Mouse (Mus musculus) neural tube, embryonic 15.5 days (tissue): ENCODE results near the gene Gm44511. TPM values are rescaled to one million over a fixed set of nuclear protein-coding genes. Genes with fewer than 3 reads are reported as not detected.

Experiments used
- ATAC-seq: fragments of 200-750 bp; cut with Nextera tagmentation; 2 replicates; pipeline ENCODE4 v1.8.0; 2017; ENCODE audit warnings: mild to moderate bottlenecking, moderate TSS enrichment, moderate library complexity; ENCODE audit not compliant: low FRiP score
- H3K27ac ChIP-seq: fragments of 300-500 bp; sonication (generic); replicated peaks from 2 replicates; pipeline ENCODE4 v1.5.1; 2015; ENCODE audit warnings: mild to moderate bottlenecking, inconsistent platforms
- H3K27me3 ChIP-seq: fragments of 300-500 bp; sonication (generic); replicated peaks from 2 replicates; pipeline ENCODE4 v1.6.1; 2015; ENCODE audit warnings: inconsistent platforms
- H3K36me3 ChIP-seq: fragments of 300-500 bp; sonication (generic); 2 replicates; pipeline ENCODE4 v1.6.1; 2015; ENCODE audit warnings: inconsistent platforms
- H3K4me1 ChIP-seq: fragments of 300-500 bp; sonication (generic); 2 replicates; pipeline ENCODE4 v1.6.1; 2015; ENCODE audit warnings: inconsistent platforms
- H3K4me2 ChIP-seq: fragments of 300-500 bp; sonication (generic); 2 replicates; pipeline ENCODE4 v1.6.1; 2015; ENCODE audit warnings: inconsistent platforms, mild to moderate bottlenecking, moderate library complexity
- H3K4me3 ChIP-seq: fragments of 300-500 bp; sonication (generic); replicated peaks from 2 replicates; pipeline ENCODE4 v1.5.1; 2015; ENCODE audit warnings: mild to moderate bottlenecking, inconsistent platforms
- H3K9ac ChIP-seq: fragments of 300-500 bp; sonication (generic); replicated peaks from 2 replicates; pipeline ENCODE4 v1.6.1; 2015; ENCODE audit warnings: mild to moderate bottlenecking, inconsistent platforms
- H3K9me3 ChIP-seq: fragments of 300-500 bp; sonication (generic); replicated peaks from 2 replicates; pipeline ENCODE4 v1.6.1; 2016; ENCODE audit warnings: inconsistent platforms
- WGBS: fragments of 180-500 bp; shearing (Covaris S2); methylation state at CpG from one replicate; pipeline ENCODE4 v1.1.7; 2015; ENCODE audit warnings: mixed read lengths; 5-methylcytosine and 5-hydroxymethylcytosine counted together
- polyA plus RNA-seq: library from polyadenylated mRNA; unstranded; fragments of >200 nt; fragmentation: Nextera tagmentation; extraction: Ambion mirVana; gene quantifications from 2 replicates; pipeline ENCODE4 v1.2.1, GENCODE M21; 2015

The Gm44511 gene
- polyA plus RNA-seq: not detected in 2 replicates

GRCm38 (mm10) chr6:128826132-128826531 lies at the start of gene Gm44511, which contains the start of gene Klrb1b:
Gm44511 (minus strand) TSS chr6:128826315.
Klrb1b (minus strand) TSS chr6:128826331.
- 94% methylated on average over 6 of the region's 6 CpGs for WGBS
- Histone ChIP-seq H3K36me3 (no peaks in the 10 kb centered on the region), H3K9ac (no peak within 1 kb of the TSS), H3K4me1 (no peaks in the 10 kb centered on the region), H3K27ac (no peak within 1 kb of the TSS), H3K4me3 (no peak within 1 kb of the TSS), H3K27me3 (no peaks in the 10 kb centered on the region), H3K9me3 (no peaks in the 10 kb centered on the region), H3K4me2 (no peak within 1 kb of the TSS)
- ATAC-seq: no peak

- no peaks in the 10 kb centered on the region for H3K36me3 ChIP-seq
- H3K4me2 ChIP-seq: no peak overlapping the region
- ATAC-seq: no peak
- no peak overlapping the region for H3K4me3 ChIP-seq
- 94% methylated on average over 1 of the region's 1 CpGs for WGBS
- no peaks in the 10 kb centered on the region for H3K9me3 ChIP-seq
- no peaks in the 10 kb centered on the region for H3K4me1 ChIP-seq
- no peak overlapping the region for H3K27ac ChIP-seq
- no peaks in the 10 kb centered on the region for H3K27me3 ChIP-seq
- H3K9ac ChIP-seq: no peak overlapping the region
Observed at GRCm38 (mm10) chr6:128871910-128872610, 45.9 kb upstream of the Gm44511 start.

GRCm38 (mm10) chr6:128868861-128869260 lies 42.7 kb upstream of the Gm44511 start:
- Histone ChIP-seq H3K27ac (no peak overlapping the region), H3K36me3 (no peaks in the 10 kb centered on the region), H3K9ac (no peak overlapping the region), H3K9me3 (no peaks in the 10 kb centered on the region), H3K4me1 (no peaks in the 10 kb centered on the region), H3K27me3 (no peaks in the 10 kb centered on the region), H3K4me2 (no peak overlapping the region), H3K4me3 (no peak overlapping the region)
- ATAC-seq: no peak
- 12% methylated on average over 3 of the region's 3 CpGs for WGBS

GRCm38 (mm10) chr6:128857976-128858375 lies 31.9 kb upstream of the Gm44511 start:
- Histone ChIP-seq H3K36me3 (no peaks in the 10 kb centered on the region), H3K9me3 (no peaks in the 10 kb centered on the region), H3K9ac (no peak overlapping the region), H3K27ac (no peak overlapping the region), H3K4me2 (no peak overlapping the region), H3K4me3 (no peak overlapping the region), H3K27me3 (no peaks in the 10 kb centered on the region), H3K4me1 (0 out of 2 replicates have a peak, but pooled peaks cover 4% of the 10 kb centered on the region)
- WGBS: 91% methylated on average over 2 of the region's 2 CpGs
- ATAC-seq: no peak

GRCm38 (mm10) chr6:128856250-128856649 lies 30.1 kb upstream of the Gm44511 start:
- Histone ChIP-seq H3K9ac (no peak overlapping the region), H3K4me2 (no peak overlapping the region), H3K4me1 (0 out of 2 replicates have a peak, but pooled peaks cover 4% of the 10 kb centered on the region), H3K9me3 (no peaks in the 10 kb centered on the region), H3K27me3 (no peaks in the 10 kb centered on the region), H3K27ac (no peak overlapping the region), H3K4me3 (no peak overlapping the region), H3K36me3 (no peaks in the 10 kb centered on the region)
- ATAC-seq: no peak
- 54% methylated on average over 5 of the region's 5 CpGs for WGBS

GRCm38 (mm10) chr6:128855477-128855876 lies 29.4 kb upstream of the Gm44511 start:
- no peak overlapping the region for H3K4me2 ChIP-seq
- no peaks in the 10 kb centered on the region for H3K36me3 ChIP-seq
- ATAC-seq: no peak
- H3K27ac ChIP-seq: no peak overlapping the region
- no peaks in the 10 kb centered on the region for H3K9me3 ChIP-seq
- 0 out of 2 replicates have a peak, but pooled peaks cover 4% of the 10 kb centered on the region for H3K4me1 ChIP-seq
- H3K9ac ChIP-seq: no peak overlapping the region
- 80% methylated on average over 1 of the region's 1 CpGs for WGBS
- H3K4me3 ChIP-seq: no peak overlapping the region
- H3K27me3 ChIP-seq: no peaks in the 10 kb centered on the region

GRCm38 (mm10) chr6:128854895-128855294 lies 28.8 kb upstream of the Gm44511 start:
- no peak overlapping the region for H3K9ac ChIP-seq
- no peak for ATAC-seq
- H3K4me1 ChIP-seq: 0 out of 2 replicates have a peak, but pooled peaks cover 4% of the 10 kb centered on the region
- H3K27me3 ChIP-seq: no peaks in the 10 kb centered on the region
- no peak overlapping the region for H3K27ac ChIP-seq
- no peaks in the 10 kb centered on the region for H3K9me3 ChIP-seq
- no peaks in the 10 kb centered on the region for H3K36me3 ChIP-seq
- H3K4me3 ChIP-seq: no peak overlapping the region
- WGBS: 94% methylated on average over 3 of the region's 3 CpGs
- H3K4me2 ChIP-seq: no peak overlapping the region

- ATAC-seq: peak; percentile 58; the same call in 1 of the 2 replicates
- no peaks in the 10 kb centered on the region for H3K9me3 ChIP-seq
- peak overlapping the region; percentile 15; the same call in 1 of the 2 replicates for H3K4me2 ChIP-seq
- no peaks in the 10 kb centered on the region for H3K36me3 ChIP-seq
- no peak overlapping the region for H3K27ac ChIP-seq
- H3K4me1 ChIP-seq: 0 out of 2 replicates have a peak, but pooled peaks cover 6% of the 10 kb centered on the region
- H3K27me3 ChIP-seq: no peaks in the 10 kb centered on the region
- no peak overlapping the region for H3K9ac ChIP-seq
- WGBS: 54% methylated on average over 12 of the region's 12 CpGs
- H3K4me3 ChIP-seq: no peak overlapping the region
Observed at GRCm38 (mm10) chr6:128854024-128854820, 28.1 kb upstream of the Gm44511 start.

- H3K4me2 ChIP-seq: no peak overlapping the region
- no peak overlapping the region for H3K9ac ChIP-seq
- H3K36me3 ChIP-seq: no peaks in the 10 kb centered on the region
- no peaks in the 10 kb centered on the region for H3K9me3 ChIP-seq
- no peak for ATAC-seq
- no peak overlapping the region for H3K4me3 ChIP-seq
- H3K4me1 ChIP-seq: 0 out of 2 replicates have a peak, but pooled peaks cover 6% of the 10 kb centered on the region
- WGBS: 94% methylated on average over 3 of the region's 3 CpGs
- H3K27me3 ChIP-seq: no peaks in the 10 kb centered on the region
- no peak overlapping the region for H3K27ac ChIP-seq
Observed at GRCm38 (mm10) chr6:128852766-128853165, 26.7 kb upstream of the Gm44511 start.

- Histone ChIP-seq H3K9me3 (no peaks in the 10 kb centered on the region), H3K27me3 (no peaks in the 10 kb centered on the region), H3K4me3 (no peak overlapping the region), H3K4me1 (0 out of 2 replicates have a peak, but pooled peaks cover 6% of the 10 kb centered on the region), H3K36me3 (no peaks in the 10 kb centered on the region), H3K4me2 (no peak overlapping the region), H3K27ac (no peak overlapping the region), H3K9ac (no peak overlapping the region)
- whole genome bisulfite sequencing: 87% methylated on average over 2 of the region's 2 CpGs
- ATAC-seq: no peak
Observed at GRCm38 (mm10) chr6:128851151-128851550, 25.0 kb upstream of the Gm44511 start.

GRCm38 (mm10) chr6:128850671-128851070 lies 24.6 kb upstream of the Gm44511 start:
- H3K27me3 ChIP-seq: no peaks in the 10 kb centered on the region
- no peaks in the 10 kb centered on the region for H3K36me3 ChIP-seq
- no peak overlapping the region for H3K4me2 ChIP-seq
- no peak overlapping the region for H3K27ac ChIP-seq
- 82% methylated on average over 2 of the region's 2 CpGs for WGBS
- no peak overlapping the region for H3K4me3 ChIP-seq
- H3K9ac ChIP-seq: no peak overlapping the region
- ATAC-seq: no peak
- no peaks in the 10 kb centered on the region for H3K9me3 ChIP-seq
- 0 out of 2 replicates have a peak, but pooled peaks cover 6% of the 10 kb centered on the region for H3K4me1 ChIP-seq
